Mouse (Mus musculus) megakaryocyte, embryonic 14.5 days (primary cell): ENCODE results near the gene Mvb12a. TPM values are rescaled to one million over a fixed set of nuclear protein-coding genes. Genes with fewer than 3 reads are reported as not detected.
"Not testable (repeated sequence)": the region's sequence is repeated elsewhere in the genome, so short reads cannot be mapped to it uniquely, and the experiment has no call there.

Source experiments
- H3K27me3 ChIP-seq: replicated peaks from 2 replicates; pipeline ENCODE3; 2012; ENCODE audit warnings: inconsistent platforms
- H3K36me3 ChIP-seq: replicated peaks from 2 replicates; pipeline ENCODE3; 2012; ENCODE audit warnings: low read length, inconsistent platforms, mixed read lengths
- H3K4me1 ChIP-seq: 2 replicates; pipeline ENCODE4 v1.6.1; 2012; ENCODE audit warnings: inconsistent platforms
- H3K4me3 ChIP-seq: replicated peaks from 2 replicates; pipeline ENCODE3; 2012; ENCODE audit warnings: moderate library complexity, mild to moderate bottlenecking, inconsistent platforms
- H3K9me3 ChIP-seq: 2 replicates; pipeline ENCODE4 v1.6.1; 2012; ENCODE audit warnings: inconsistent platforms
- FLI1 ChIP-seq: IDR thresholded peaks from 2 replicates; pipeline ENCODE4 v1.6.1; 2012; ENCODE audit warnings: low read length, inconsistent platforms, mixed read lengths
- GATA1 ChIP-seq: IDR thresholded peaks from 3 replicates; pipeline ENCODE4 v1.6.1; 2012; ENCODE audit warnings: mixed read lengths, low read length, inconsistent platforms, borderline replicate concordance
- polyA plus RNA-seq: library from polyadenylated mRNA; stranded (reverse); fragments of >175 nt; gene quantifications from 2 replicates; pipeline ENCODE4 v1.2.3, GENCODE M21; 2012; ENCODE audit warnings: low replicate concordance; ENCODE audit not compliant: insufficient read depth

Gene Mvb12a
- polyA plus RNA-seq, 1 experiment = 199 TPM

DNA sequence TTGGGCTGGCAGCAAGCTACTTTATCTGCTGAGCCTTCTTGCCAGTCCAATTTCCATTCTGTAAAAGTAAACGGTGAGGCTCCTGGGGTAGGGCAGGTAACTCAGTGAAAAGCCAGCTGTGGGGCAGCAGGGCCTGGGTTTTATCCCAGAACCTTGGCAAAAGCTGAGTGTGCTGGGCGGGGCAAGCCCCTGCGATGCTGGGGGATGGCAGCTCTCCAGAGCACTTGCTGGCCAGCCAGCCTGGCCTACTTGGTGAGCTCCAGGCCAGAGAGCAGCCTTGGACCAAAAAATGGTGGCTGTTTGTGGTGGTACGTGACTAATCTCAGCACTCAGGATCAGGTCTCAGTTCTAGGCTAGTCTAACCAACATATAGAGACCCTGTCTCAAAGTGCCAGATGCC, 36.7 kb upstream of the Mvb12a start:
- no peaks in the 10 kb centered on the region for H3K9me3 ChIP-seq
- peaks cover 69% of the 10 kb centered on the region for H3K27me3 ChIP-seq
- H3K4me3 ChIP-seq = no peak overlapping the region
- TF ChIP-seq FLI1 = no peak
- TF ChIP-seq GATA1 = no peak
- H3K36me3 ChIP-seq = no peaks in the 10 kb centered on the region
- H3K4me1 ChIP-seq = peaks cover 53% of the 10 kb centered on the region

GRCm38 (mm10) chr8:71507589-71508104, 35.1 kb upstream of the Mvb12a start:
- no peaks in the 10 kb centered on the region for H3K36me3 ChIP-seq
- H3K27me3 ChIP-seq = peaks cover 76% of the 10 kb centered on the region
- H3K4me3 ChIP-seq = peak overlapping the region; percentile 84
- no peak for TF ChIP-seq FLI1
- TF ChIP-seq GATA1 = no peak
- H3K4me1 ChIP-seq = peaks cover 67% of the 10 kb centered on the region
- no peaks in the 10 kb centered on the region for H3K9me3 ChIP-seq

GRCm38 (mm10) chr8:71509316-71509715, 33.4 kb upstream of the Mvb12a start:
- no peaks in the 10 kb centered on the region for H3K36me3 ChIP-seq
- H3K9me3 ChIP-seq = no peaks in the 10 kb centered on the region
- H3K4me1 ChIP-seq = peaks cover 69% of the 10 kb centered on the region
- no peak for TF ChIP-seq FLI1
- no peak for TF ChIP-seq GATA1
- H3K27me3 ChIP-seq = peaks cover 73% of the 10 kb centered on the region
- no peak overlapping the region for H3K4me3 ChIP-seq

GRCm38 (mm10) chr8:71511644-71512043, 31.1 kb upstream of the Mvb12a start, which contains the start of gene Plvap:
TSS of gene Plvap (minus strand) at chr8:71511752.
- Histone ChIP-seq H3K4me1 (peaks cover 57% of the 10 kb centered on the region), H3K27me3 (peaks cover 49% of the 10 kb centered on the region), H3K4me3 (peak within 1 kb of the TSS; percentile 84), H3K9me3 (no peaks in the 10 kb centered on the region), H3K36me3 (no peaks in the 10 kb centered on the region)
- TF ChIP-seq GATA1 (no peak), FLI1 (no peak)

DNA sequence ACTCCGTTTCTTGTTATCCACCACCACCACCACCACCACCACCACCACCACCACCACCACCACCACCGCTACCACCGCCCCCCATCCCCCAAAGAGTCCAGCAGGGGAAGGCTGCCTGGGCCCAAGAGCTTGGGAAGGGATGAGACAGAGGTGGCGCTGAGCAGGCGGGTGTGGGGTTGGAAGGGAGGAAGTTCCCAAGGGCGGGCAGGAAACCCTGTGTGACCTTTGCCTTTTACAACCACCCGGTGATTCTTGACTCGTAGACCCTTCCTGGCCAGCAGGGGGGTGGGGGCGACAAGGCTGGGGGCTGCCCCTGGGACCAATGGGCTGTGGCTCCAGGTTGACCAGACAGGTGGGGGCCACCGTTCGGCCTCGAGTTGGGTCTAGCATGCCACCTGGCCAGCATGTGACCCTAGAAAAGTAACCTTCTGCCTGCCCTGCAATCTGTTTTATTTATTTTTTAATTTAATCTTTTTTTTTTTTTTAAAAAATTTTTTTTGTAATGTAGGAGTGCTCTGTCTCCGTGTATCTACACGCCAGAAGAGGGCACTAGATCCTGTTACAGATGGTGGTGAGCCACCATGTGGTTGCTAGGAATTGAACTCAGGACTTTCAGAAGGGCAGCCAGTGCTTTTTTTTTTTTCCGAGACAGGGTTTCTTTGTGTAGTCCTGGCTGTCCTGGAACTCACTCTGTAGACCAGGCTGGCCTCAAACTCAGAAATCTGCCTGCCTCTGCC, 29.5 kb upstream of the Mvb12a start:
- H3K4me1 ChIP-seq = peaks cover 45% of the 10 kb centered on the region
- no peak overlapping the region for H3K4me3 ChIP-seq
- no peaks in the 10 kb centered on the region for H3K36me3 ChIP-seq
- H3K9me3 ChIP-seq = no peaks in the 10 kb centered on the region
- H3K27me3 ChIP-seq = peaks cover 42% of the 10 kb centered on the region
- TF ChIP-seq GATA1 (no peak), FLI1 (no peak)

GRCm38 (mm10) chr8:71515043-71515442, 27.7 kb upstream of the Mvb12a start:
- Histone ChIP-seq H3K4me3 (no peak overlapping the region), H3K4me1 (peaks cover 34% of the 10 kb centered on the region), H3K27me3 (peaks cover 25% of the 10 kb centered on the region), H3K9me3 (no peaks in the 10 kb centered on the region), H3K36me3 (no peaks in the 10 kb centered on the region)
- TF ChIP-seq GATA1 = no peak

- no peaks in the 10 kb centered on the region for H3K36me3 ChIP-seq
- H3K4me1 ChIP-seq = peaks cover 31% of the 10 kb centered on the region
- peaks cover 12% of the 10 kb centered on the region for H3K27me3 ChIP-seq
- no peak overlapping the region for H3K4me3 ChIP-seq
- TF ChIP-seq GATA1 (no peak), FLI1 (no peak)
- H3K9me3 ChIP-seq = no peaks in the 10 kb centered on the region
These were observed 25.9 kb upstream of the Mvb12a start for GRCm38 (mm10) chr8:71516786-71517185.

DNA sequence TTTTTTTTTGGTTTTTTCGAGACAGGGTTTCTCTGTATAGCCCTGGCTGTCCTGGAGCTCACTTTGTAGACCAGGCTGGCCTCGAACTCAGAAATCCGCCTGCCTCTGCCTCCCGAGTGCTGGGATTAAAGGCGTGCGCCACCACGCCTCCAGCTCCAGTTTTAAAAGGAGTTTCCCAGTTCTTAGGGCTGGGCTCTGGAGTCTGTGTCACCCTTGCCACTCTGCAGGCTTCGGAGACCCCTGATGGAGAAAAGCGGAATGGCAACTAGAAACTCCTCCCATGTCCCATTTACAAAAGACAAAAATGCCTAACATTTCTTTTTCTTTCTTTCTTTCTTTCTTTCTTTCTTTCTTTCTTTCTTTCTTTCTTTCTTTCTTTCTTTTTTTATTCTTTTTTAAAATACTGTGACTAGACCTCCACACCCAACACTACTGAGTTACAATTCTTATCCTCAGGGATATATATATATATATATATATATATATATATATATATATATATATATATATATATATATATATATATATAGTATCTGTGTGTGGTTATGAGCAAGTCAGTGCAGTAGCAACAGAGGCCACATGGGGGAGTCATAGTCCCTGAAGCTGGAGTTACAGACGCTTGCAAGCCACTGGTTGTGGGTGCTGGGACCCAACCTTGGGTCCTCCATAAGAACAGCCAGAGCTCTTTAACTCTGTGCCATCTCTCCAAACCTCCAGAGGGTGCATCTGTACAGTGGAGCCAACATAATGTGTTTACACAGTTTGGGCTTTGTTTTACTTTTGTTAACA, 23.5 kb upstream of the Mvb12a start:
- not testable (repeated sequence) for H3K36me3 ChIP-seq, H3K9me3 ChIP-seq, H3K4me3 ChIP-seq
- H3K4me1 ChIP-seq = peaks cover 25% of the 10 kb centered on the region
- H3K27me3 ChIP-seq = peaks cover 15% of the 10 kb centered on the region

GRCm38 (mm10) chr8:71521634-71522033, 21.1 kb upstream of the Mvb12a start:
- Histone ChIP-seq H3K4me3 (peak overlapping the region; percentile 64), H3K4me1 (peaks cover 43% of the 10 kb centered on the region), H3K9me3 (no peaks in the 10 kb centered on the region), H3K36me3 (no peaks in the 10 kb centered on the region), H3K27me3 (peaks cover 24% of the 10 kb centered on the region)
- TF ChIP-seq GATA1 (no peak), FLI1 (no peak)

GRCm38 (mm10) chr8:71525226-71526050, 17.3 kb upstream of the Mvb12a start, which contains the start of gene Ccdc194:
TSS of gene Ccdc194 (minus strand) at chr8:71525711.
- Histone ChIP-seq H3K9me3 (no peaks in the 10 kb centered on the region), H3K4me1 (peaks cover 71% of the 10 kb centered on the region), H3K36me3 (no peaks in the 10 kb centered on the region), H3K27me3 (peaks cover 16% of the 10 kb centered on the region), H3K4me3 (no peak within 1 kb of the TSS)
- TF ChIP-seq FLI1 = no peak
